Mouse (Mus musculus) lung, postnatal 0 days (tissue): Measurements from ENCODE around the gene Hoxb6.

ENCODE experiments used
- CTCF ChIP-seq: IDR thresholded peaks from 2 replicates; pipeline ENCODE4 v1.5.1; 2016; ENCODE audit warnings: antibody characterized with exemption, mild to moderate bottlenecking
- EP300 ChIP-seq: IDR thresholded peaks from 2 replicates; pipeline ENCODE4 v1.6.1; 2016; ENCODE audit warnings: antibody characterized with exemption, mild to moderate bottlenecking, control low read depth

GRCm38 (mm10) chr11:96334998-96335397 is 42.7 kb downstream of the Hoxb6 start:
- TF ChIP-seq CTCF, result no peak
- TF ChIP-seq EP300, result no peak
